Mouse (Mus musculus): ENCODE data around the gene Pcdh15.

Pcdh15 gene

GRCm38 (mm10) chr10:73098966-73099845 lies at the start of gene Pcdh15:
Gene Pcdh15, plus strand, starts transcription at chr10:73099342.
- no peak for DNase-seq

GRCm38 (mm10) chr10:73052074-73052473 lies 47.1 kb upstream of the Pcdh15 start:
- no peak for DNase-seq

DNA sequence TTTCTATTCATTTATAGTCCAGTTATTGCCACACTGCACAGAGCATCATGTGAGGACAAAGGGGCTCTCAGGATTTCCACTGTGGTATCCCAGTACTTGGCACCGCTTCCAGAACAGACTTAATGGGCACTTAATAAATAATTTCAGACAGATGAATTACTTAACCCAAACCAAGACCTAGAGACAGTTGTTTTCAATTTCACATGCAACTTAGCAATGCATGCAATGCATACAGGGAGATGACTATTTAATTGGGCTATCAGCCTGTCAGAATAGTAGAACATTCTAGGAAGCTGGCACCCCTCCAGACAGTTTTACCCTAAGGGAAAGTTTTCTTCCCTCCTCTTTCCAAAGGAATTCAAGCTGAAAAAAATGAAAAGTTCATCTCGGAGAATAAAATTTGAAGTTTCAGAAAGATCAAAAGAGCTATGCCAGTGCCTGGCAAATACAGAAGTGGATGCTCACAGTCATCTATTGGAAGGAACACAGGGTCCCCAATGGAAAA lies 39.4 kb upstream of the Pcdh15 start:
- DNase-seq = no peak

DNA sequence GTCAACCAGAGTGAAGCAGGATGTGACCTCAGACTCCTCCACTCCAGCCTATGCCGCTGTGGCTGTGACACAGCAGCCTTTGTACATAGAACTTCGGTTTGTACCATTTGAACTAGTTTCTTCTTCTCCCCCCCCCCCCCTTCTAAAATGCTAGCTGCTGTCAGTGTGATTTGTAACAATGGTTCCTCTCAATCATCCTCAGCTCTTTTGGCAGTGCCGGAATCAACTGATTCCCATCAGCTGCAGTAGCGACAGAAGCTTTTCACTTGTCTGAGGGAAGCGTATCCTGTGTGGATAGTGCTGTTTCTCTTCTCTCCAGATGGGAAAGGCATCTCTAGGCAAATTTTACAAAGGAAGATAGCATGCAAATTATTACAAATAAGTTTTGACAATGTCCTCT lies 12.4 kb upstream of the Pcdh15 start:
- no peak for DNase-seq

- no peak for DNase-seq
These were observed 2.5 kb upstream of the Pcdh15 start for GRCm38 (mm10) chr10:73096531-73097135.

DNA sequence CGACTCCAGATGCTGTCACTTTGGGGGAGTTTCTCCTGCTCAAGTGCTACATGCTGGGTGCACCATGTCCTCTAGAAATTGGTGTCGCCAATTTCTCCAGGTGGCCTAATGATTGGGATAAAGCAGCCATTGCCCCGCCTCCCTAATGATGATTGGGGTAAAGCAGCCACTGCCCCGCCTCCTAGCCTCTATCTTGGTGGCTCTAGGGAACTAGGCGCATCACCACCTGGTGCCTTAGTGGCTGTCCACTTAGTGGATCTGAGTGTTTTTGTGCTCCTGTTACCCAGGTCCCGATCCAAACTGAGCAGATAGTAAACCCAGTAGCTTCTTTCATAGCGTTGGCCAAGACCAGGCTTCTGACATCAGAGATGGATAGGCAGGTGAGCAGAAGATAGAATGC lies 2.0 kb upstream of the Pcdh15 start:
- DNase-seq = no peak

GRCm38 (mm10) chr10:73097979-73098378 lies 1.2 kb upstream of the Pcdh15 start:
- peak; percentile 45 for DNase-seq

DNA sequence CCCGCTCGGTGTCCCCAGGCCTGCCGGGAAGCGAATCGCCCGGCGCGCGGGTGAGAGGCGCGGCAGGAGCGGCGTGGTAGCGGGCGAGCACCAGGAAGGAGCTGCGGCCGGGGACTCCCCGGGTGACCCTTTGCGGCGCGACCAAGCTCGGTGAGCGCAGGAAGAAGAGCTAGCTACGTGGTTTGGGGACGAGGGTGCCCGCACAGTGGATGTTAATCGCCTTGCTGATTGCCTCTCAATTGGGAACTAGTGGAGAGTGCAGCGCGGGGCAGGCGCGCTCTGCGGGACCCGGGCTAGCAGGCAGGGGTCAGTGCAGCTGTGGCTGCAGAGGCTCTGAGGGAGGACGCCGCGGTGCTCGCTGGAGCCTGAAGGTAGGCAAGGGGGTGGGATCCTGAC lies 702 bp downstream of the Pcdh15 start:
- no peak for DNase-seq

GRCm38 (mm10) chr10:73103383-73103994 lies 4.3 kb downstream of the Pcdh15 start:
- no peak for DNase-seq

- peak; percentile 26 for DNase-seq
These were observed 6.8 kb downstream of the Pcdh15 start for GRCm38 (mm10) chr10:73105893-73106292.

- no peak for DNase-seq
These were observed 38.8 kb downstream of the Pcdh15 start for GRCm38 (mm10) chr10:73137985-73138384.

DNA sequence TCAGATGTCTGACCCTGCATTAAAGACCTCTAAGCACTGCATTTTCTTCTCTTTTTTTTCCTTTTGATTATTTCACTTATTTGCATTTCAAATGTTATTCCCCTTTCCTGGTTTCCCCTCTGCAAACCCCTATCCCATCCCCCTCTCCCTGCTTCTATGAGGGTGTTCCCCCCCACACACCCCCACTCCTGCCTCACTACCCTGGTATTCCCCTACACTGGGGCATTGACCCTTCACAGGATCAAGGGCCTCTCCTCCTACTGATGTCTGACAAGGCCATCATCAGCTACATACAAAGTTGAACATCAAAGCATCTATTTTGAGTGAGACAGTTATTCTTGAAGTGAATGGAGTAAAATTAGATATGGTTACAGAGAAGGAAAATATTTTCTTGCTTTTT lies 48.4 kb downstream of the Pcdh15 start:
- no peak for DNase-seq

- DNase-seq = no peak
These were observed 48.8 kb downstream of the Pcdh15 start for GRCm38 (mm10) chr10:73147978-73148377.

- DNase-seq = no peak
These were observed 55.4 kb downstream of the Pcdh15 start for GRCm38 (mm10) chr10:73154544-73154943.

DNA sequence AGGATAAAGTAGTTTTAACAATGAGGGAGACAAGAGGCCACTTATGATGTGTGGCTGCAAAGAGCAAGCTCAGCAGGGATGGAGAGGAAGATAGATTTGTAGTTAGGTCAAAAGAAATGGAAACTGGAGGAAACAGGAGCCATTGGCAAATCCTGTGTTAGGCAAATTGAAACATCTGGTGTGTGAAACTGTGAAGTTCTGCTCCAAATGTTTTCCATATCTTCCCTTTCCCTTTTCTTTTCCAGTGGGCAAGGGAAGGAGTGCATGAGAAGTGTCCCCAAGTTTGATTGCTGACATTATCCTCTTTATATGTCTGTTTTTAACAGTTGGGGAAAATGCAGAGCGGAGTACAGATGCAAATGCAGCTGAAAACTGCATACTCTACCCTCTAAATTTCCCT lies 62.6 kb downstream of the Pcdh15 start:
- DNase-seq = no peak

- no peak for DNase-seq
These were observed 116.9 kb downstream of the Pcdh15 start for GRCm38 (mm10) chr10:73216001-73216400.

DNA sequence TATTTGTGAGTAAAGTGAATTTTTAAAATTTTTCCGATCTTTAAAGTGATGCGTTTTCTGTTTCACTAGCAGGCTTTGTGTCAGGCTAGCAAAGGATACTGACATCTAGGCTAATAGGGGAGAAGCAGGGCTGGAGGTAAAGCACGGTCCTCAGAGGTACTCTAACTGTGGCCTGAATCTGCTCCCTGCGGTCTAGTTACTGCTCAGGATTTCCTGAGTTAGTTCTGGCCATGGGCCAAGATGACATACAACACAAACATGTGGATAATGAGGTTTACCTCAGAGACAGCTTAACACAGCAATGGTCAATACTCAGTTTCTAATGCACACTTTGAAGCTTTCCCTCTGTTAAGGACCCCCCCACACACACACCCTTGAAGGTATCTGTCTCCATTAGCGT lies 143.2 kb downstream of the Pcdh15 start:
- no peak for DNase-seq

- no peak for DNase-seq
These were observed 181.3 kb downstream of the Pcdh15 start for GRCm38 (mm10) chr10:73280438-73280837.

DNA sequence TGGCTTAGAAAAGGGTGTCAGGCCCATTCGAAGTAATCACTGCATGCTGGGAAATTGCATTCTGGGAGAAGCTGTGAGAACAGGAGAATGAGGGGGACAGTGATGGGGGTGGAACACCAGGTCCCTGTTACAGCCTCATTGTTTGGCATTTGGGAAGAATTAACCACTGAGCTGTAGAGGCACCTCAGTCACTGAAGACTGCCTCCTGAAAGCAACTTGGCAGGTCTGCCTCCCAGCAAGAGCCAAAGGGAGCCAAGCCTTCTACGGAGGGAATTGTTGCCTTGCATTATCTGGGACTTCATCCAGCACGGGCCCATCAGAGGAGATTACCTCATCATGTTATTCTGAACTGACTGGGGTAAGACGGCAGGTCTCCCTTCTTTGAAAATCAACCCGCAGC lies 197.3 kb downstream of the Pcdh15 start:
- no peak for DNase-seq

GRCm38 (mm10) chr10:73301951-73302350 lies 202.8 kb downstream of the Pcdh15 start:
- DNase-seq = no peak

- no peak for DNase-seq
These were observed 207.5 kb downstream of the Pcdh15 start for GRCm38 (mm10) chr10:73306677-73307076.

GRCm38 (mm10) chr10:73326861-73327260 lies 227.7 kb downstream of the Pcdh15 start:
- no peak for DNase-seq

- no peak for DNase-seq
These were observed 234.3 kb downstream of the Pcdh15 start for GRCm38 (mm10) chr10:73333426-73333825.

DNA sequence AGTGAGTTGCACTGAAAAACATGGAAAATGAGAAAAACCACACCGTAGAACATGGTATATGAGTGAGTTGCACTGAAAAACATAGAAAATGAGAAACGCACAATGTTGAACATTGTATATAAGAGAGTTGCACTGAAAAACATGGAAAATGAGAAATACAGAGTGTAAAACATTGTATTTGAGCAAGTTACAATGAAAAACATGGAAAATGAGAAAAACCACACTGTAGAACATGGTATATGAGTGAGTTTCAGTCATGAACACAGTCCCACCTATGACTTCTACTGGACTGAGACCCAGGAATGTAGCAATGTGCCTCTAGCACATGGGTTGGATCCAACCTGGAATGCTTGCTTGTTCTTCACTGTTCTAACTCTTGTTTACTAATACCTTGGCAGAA lies 279.9 kb downstream of the Pcdh15 start:
- DNase-seq = no peak

Data from kidney, adult 18-20 months (tissue).